Mouse (Mus musculus) stomach, postnatal 0 days (tissue): Measurements from ENCODE around the gene Myof.

Source experiments
- CTCF ChIP-seq: IDR thresholded peaks from 2 replicates; pipeline ENCODE4 v1.5.1; 2016; ENCODE audit warnings: antibody characterized with exemption, low read depth, mild to moderate bottlenecking, moderate library complexity
- EP300 ChIP-seq: optimal IDR thresholded peaks from 2 replicates; pipeline ENCODE3; 2016; ENCODE audit warnings: antibody characterized with exemption

GRCm38 (mm10) chr19:37975951-37976350 is 67.4 kb downstream of the Myof start:
- TF ChIP-seq CTCF: no peak
- TF ChIP-seq EP300: no peak
